7 mouse cellular contexts compared by ENCODE assay signal in the genomic region with DNA sequence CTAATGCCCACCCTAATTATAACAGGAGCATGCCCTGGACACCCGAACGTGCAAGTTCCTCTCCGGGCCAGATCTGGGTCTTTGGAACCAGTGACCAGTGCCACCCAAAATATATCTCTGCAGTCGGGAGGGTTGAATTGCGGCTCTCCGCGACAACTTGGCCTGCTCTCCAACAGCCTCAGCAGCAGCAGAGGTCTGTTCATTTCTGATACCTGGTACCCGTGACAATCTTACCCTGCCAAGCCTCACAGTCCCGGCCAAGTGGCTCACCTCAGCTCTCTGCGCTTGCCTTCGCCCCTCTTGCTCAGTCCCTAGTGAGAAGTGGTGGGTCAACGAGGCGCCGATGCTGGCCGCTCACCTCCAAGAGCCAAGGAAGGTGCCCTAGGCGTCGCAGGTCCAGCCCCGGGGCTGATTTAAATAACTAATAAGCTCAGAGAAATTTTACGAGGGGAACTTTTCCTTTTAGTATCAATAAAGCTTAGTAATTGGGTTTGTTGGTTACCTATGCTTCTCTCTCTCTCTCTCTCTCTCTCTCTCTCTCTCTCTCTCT. TPM values are rescaled to one million over a fixed set of nuclear protein-coding genes. Genes with fewer than 3 reads are reported as not detected.
DNase-seq lines count a peak whose midpoint lies in the region; ATAC-seq and TF ChIP-seq lines count a peak whose summit lies in the region.

A gene (minus strand): TSS at position 500 of the 550 bp plus-strand sequence.

- 2% methylated on average over 19 of the region's 19 CpGs for WGBS in lung, embryonic 15.5 days
- 5% methylated on average over 19 of the region's 19 CpGs for WGBS in lung, adult 2 months
- WGBS in forebrain, embryonic 11.5 days, result under 1% methylated on average over 19 of the region's 19 CpGs
- WGBS in large intestine, adult 2 months, result 5% methylated on average over 19 of the region's 19 CpGs
- WGBS in neural tube, embryonic 13.5 days, result under 1% methylated on average over 19 of the region's 19 CpGs

- no peak within 1 kb of the TSS for H3K27ac ChIP-seq in lung, embryonic 15.5 days
- no peak within 1 kb of the TSS for H3K27ac ChIP-seq in forebrain, embryonic 11.5 days (ENCODE audit: low read depth, low read length)
- no peak within 1 kb of the TSS for H3K27ac ChIP-seq in neural tube, embryonic 13.5 days (replicated peaks)

- no peak for TF ChIP-seq CTCF in lung, adult 2 months (IDR thresholded peaks at IDR 0.05; ENCODE audit: insufficient read depth, low read length)

- no peak within 1 kb of the TSS for H3K9ac ChIP-seq in lung, embryonic 15.5 days
- 0 out of 2 replicates have a peak within 1 kb of the TSS, but pooled peaks have one; percentile 3 for H3K9ac ChIP-seq in forebrain, embryonic 11.5 days (ENCODE audit: low read length)
- H3K9ac ChIP-seq in neural tube, embryonic 13.5 days, result no peak within 1 kb of the TSS

- TF ChIP-seq POLR2A in lung, adult 2 months (IDR thresholded peaks at IDR 0.05; ENCODE audit: borderline replicate concordance, extremely low read depth, low read depth, low read length), result no peak

- H3K4me1 ChIP-seq in lung, embryonic 15.5 days, result peaks cover 21% of the 10 kb centered on the region
- H3K4me1 ChIP-seq in lung, adult 2 months (ENCODE audit: control insufficient read depth, insufficient read depth, low read length), result peaks cover 5% of the 10 kb centered on the region; the same call in 1 of the 2 replicates
- H3K4me1 ChIP-seq in forebrain, embryonic 11.5 days (replicated peaks; ENCODE audit: control insufficient read depth, insufficient read depth, low read length), result peaks cover 8% of the 10 kb centered on the region; the same call in 1 of the 2 replicates
- H3K4me1 ChIP-seq in neural tube, embryonic 13.5 days (replicated peaks), result peaks cover 32% of the 10 kb centered on the region

- no peak for DNase-seq in lung, adult 2 months
- DNase-seq in forebrain, embryonic 11.5 days (ENCODE audit: low spot score), result peak; percentile 59
- peak; percentile 21 for DNase-seq in large intestine, adult 2 months (ENCODE audit: low read depth, low spot score)
- no peak for DNase-seq in adipocyte (ENCODE audit: low spot score)

- peak within 1 kb of the TSS; percentile 27 for H3K4me3 ChIP-seq in lung, embryonic 15.5 days
- no peak within 1 kb of the TSS for H3K4me3 ChIP-seq in lung, adult 2 months (replicated peaks; ENCODE audit: extremely low read depth, low read depth, low read length)
- H3K4me3 ChIP-seq in forebrain, embryonic 11.5 days (ENCODE audit: low read depth, low read length), result peak within 1 kb of the TSS; percentile 17; the same call in 1 of the 2 replicates
- peak within 1 kb of the TSS; percentile 26 for H3K4me3 ChIP-seq in neural tube, embryonic 13.5 days

- H3K36me3 ChIP-seq in lung, embryonic 15.5 days, result no peaks in the 10 kb centered on the region
- H3K36me3 ChIP-seq in forebrain, embryonic 11.5 days (ENCODE audit: control insufficient read depth, insufficient read depth, low read length), result no peaks in the 10 kb centered on the region
- H3K36me3 ChIP-seq in neural tube, embryonic 13.5 days, result no peaks in the 10 kb centered on the region

- H3K9me3 ChIP-seq in lung, embryonic 15.5 days, result no peaks in the 10 kb centered on the region
- no peaks in the 10 kb centered on the region for H3K9me3 ChIP-seq in forebrain, embryonic 11.5 days (ENCODE audit: control insufficient read depth, low read length)
- no peaks in the 10 kb centered on the region for H3K9me3 ChIP-seq in neural tube, embryonic 13.5 days

- peak within 1 kb of the TSS; percentile 57 for H3K4me2 ChIP-seq in lung, embryonic 15.5 days
- peak within 1 kb of the TSS; percentile 45; the same call in 1 of the 2 replicates for H3K4me2 ChIP-seq in forebrain, embryonic 11.5 days (ENCODE audit: low read depth, low read length, severe bottlenecking)
- H3K4me2 ChIP-seq in neural tube, embryonic 13.5 days, result peak within 1 kb of the TSS; percentile 51

- ATAC-seq in lung, embryonic 15.5 days (ENCODE audit: borderline replicate concordance, extremely low read depth, low FRiP score, low TSS enrichment), result no peak
- ATAC-seq in forebrain, embryonic 11.5 days (replicated peaks; ENCODE audit: low FRiP score), result no peak
- ATAC-seq in neural tube, embryonic 13.5 days (ENCODE audit: low read depth), result no peak
- ATAC-seq in erythroblast, adult 5-6 weeks (replicated peaks; ENCODE audit: low FRiP score, poor library complexity, severe bottlenecking), result no peak

- H3K27me3 ChIP-seq in lung, embryonic 15.5 days, result peaks cover 72% of the 10 kb centered on the region
- H3K27me3 ChIP-seq in forebrain, embryonic 11.5 days (ENCODE audit: control insufficient read depth, insufficient read depth, low read length), result peaks cover 63% of the 10 kb centered on the region
- peaks cover 83% of the 10 kb centered on the region for H3K27me3 ChIP-seq in neural tube, embryonic 13.5 days

RNA-seq across cellular contexts. Expression of the gene that starts here (rescaled TPM):
- 0.29 and 0.53 TPM in 2 replicates for polyA plus RNA-seq in lung, embryonic 15.5 days (2015; fragmentation: Nextera tagmentation; extraction: Ambion mirVana)
- polyA plus RNA-seq in lung, adult 2 months (2012; rRNA removed), result 0.22 and 0.48 TPM in 2 replicates
- polyA plus RNA-seq in forebrain, embryonic 11.5 days (2014; fragmentation: Nextera tagmentation; extraction: Ambion mirVana), result 1.5 and 1.9 TPM in 2 replicates
- polyA plus RNA-seq in large intestine, adult 2 months (2012; rRNA removed), result 5.1 and 6.1 TPM in 2 replicates
- 1.9 and 3.8 TPM in 2 replicates for polyA plus RNA-seq in neural tube, embryonic 13.5 days (2015; fragmentation: Nextera tagmentation; extraction: Ambion mirVana)
- 0.84 TPM in 1 of 2 replicates, not detected in the other for total RNA-seq in erythroblast, adult 5-6 weeks (2015; ENCODE audit: low replicate concordance)
- total RNA-seq in erythroblast, adult 5-6 weeks (2017; ENCODE audit: low replicate concordance), result 0.26 TPM in 1 of 2 replicates, not detected in the other

Comparison
In these comparisons a context has a peak if more than half of its experiments do, and no peak if none do; other contexts are left out.
1. DNase-seq: peak in forebrain, embryonic 11.5 days (single experiment) and large intestine, adult 2 months (single experiment); none in lung, adult 2 months (single experiment) and adipocyte (single experiment).
2. Peak in every context shown above with its lines, with median percentiles within 50 percentile points of each other: H3K4me2 ChIP-seq.